Mouse (Mus musculus): ENCODE measurements around the gene Cachd1.

DNA sequence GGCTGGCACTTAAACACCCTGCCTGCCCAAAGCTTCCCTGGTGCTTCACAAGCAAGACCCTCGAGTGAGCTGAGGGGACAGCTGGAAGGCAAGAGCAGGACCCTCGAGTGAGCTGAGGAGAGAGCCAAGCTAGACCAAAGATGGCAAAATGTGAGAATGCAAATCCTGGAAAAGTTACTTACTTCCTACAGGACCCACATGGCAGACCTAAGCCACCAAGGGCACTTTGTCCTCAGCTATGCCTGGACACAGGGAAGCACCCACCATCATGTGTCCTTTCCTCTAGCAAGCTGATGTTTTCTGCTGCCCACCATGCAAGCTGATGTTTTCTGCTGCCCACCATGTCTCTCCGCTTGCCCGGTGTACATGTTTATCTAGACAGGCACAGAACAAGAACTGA is 244.1 kb downstream of the Cachd1 start, which contains the start of gene Gm10577:
- TF ChIP-seq GATA1 (IDR thresholded peaks at IDR 0.05; ENCODE audit: low read length) (no peak), TAL1 (IDR thresholded peaks at IDR 0.05; ENCODE audit: low read length) (no peak)

Measured in erythroblast, embryonic 14.5 days (primary cell).